Mouse (Mus musculus): ENCODE measurements around the gene Spata17.

The Spata17 gene

DNA sequence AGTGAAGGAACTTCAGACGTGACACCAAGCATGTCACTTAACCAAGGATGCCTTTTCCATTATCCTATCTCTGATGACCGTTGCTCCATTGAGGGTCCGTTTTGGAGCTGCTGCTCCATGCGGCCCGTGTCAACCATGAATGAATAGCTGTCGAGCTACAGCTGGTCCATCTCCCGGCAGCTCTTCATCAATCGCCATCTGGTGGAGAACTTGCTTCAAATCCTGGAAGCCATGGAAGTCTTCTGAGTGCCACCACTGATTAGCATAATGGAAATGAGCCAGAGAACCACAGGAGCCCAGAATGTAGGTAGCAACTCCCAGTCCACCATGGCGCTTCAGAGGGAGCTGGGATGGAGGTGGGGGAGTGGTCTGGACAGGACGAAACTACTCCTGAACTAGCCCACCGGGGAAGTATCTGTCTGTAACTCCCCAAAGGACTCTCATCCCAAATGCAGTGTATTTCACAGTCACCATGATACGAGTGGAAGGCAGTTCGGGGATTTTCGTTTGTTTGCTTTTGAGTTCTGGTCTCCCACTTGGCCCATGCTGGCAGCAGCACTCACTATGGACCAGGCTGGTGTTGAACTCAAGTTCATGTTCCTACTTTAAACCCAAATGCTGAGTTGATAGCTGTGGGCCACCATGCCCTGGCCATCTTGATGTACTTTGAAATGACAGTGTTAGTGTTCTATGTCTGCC is 208.9 kb downstream of the Spata17 start:
- no peak for DNase-seq (ENCODE audit: low read depth in 2 of 2, low spot score in 2 of 2)

DNA sequence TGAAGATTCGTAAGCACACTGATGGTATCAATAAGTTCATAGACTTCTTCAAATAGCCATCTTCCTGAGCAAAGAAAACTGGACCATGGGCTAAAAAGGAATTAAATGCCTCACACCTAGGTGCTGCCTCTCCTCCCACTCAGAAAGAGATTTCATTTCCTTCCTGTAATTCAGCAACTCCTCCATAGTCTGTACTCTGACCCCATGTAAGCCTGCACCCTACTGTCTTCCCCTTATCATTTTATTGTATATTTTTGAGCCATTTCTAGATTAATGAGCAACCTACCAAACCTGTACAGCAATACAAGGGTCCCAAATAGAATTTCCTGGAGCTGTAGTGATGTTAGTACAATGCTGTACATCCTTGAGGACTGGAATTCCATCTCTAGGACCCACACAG is 211.0 kb downstream of the Spata17 start:
- DNase-seq (ENCODE audit: low read depth in 2 of 2, low spot score in 2 of 2) = no peak

DNA sequence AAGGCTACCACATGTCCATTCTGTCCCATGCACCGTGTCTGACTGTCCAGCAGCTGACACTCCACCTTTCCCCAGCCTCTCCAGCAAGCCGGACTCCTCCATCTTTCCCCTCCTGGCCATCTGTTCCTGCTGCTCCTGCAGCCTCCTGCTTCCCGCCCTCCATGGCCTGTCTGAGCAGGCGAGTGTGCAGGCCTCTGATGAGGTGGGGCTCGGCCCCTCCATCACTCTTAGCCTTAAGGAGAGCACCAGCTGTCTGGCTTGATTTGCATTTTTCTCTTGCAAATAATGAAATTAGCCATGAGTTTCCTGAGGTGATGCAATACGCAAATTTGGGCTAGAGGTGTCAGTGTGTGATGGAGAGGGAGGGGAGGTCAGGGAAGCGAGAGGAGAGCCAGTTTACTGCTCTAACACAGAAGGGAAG is 211.8 kb downstream of the Spata17 start:
- no peak for DNase-seq (ENCODE audit: low read depth in 2 of 2, low spot score in 2 of 2)

DNA sequence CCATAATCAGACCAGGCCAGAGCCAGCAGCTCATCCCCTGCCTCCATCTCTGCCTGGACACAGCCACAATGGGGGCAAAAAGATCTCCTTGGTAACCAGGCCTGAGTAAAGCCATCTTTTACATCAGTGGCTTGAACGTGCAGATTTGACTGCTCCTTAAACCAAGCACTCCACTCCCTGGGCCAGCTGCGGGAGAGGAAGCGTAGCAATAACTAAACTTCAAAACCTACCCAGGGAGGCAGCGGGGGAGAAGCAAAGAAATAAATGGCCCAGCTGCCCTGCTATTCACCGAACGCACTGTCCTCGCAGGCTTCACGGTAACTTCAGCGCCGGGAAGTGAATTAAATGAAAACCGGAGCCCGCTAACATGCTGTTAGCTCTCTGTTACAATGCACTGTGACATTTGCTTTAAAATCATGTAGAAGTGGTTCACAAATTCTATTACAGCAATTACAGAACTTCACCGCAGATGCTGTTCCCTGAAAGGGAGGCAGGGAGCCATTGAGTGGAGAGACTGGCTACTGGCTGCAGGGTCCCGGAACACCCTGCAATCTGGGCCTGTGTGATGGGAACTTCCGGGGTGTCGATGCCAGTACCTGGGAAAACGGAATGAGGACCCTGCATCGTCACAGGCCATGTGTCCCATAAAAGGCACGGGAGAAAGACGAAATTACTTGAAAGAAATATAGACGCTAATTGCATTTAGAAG is 217.5 kb downstream of the Spata17 start:
- no peak for DNase-seq (ENCODE audit: low read depth in 2 of 2, low spot score in 2 of 2)

All from CD8-positive naive resting alpha-beta T cell, adult 2 months (primary cell).